Mouse (Mus musculus): Measurements from ENCODE around the gene Trpd52l3.
A peak's percentile ranks its signal among the peaks of the same experiment; 100 is the strongest.
"Not testable (repeated sequence)": the region's sequence is repeated elsewhere in the genome, so short reads cannot be mapped to it uniquely, and the experiment has no call there.

Trpd52l3 gene

GRCm38 (mm10) chr19:30003621-30004020 lies at the start of gene Trpd52l3:
Gene Trpd52l3 (plus strand): TSS chr19:30003790.
- DNase-seq (ENCODE audit: low read depth, low spot score), result no peak

- DNase-seq (ENCODE audit: low read depth, low spot score), result no peak
Measured at GRCm38 (mm10) chr19:29953833-29954232, 49.8 kb upstream of the Trpd52l3 start.

- DNase-seq (ENCODE audit: low read depth, low spot score), result no peak
Measured at GRCm38 (mm10) chr19:29955454-29955853, 48.1 kb upstream of the Trpd52l3 start.

- no peak for DNase-seq (ENCODE audit: low read depth, low spot score)
Measured at GRCm38 (mm10) chr19:29960906-29961305, 42.7 kb upstream of the Trpd52l3 start.

GRCm38 (mm10) chr19:29961842-29962241 lies 41.7 kb upstream of the Trpd52l3 start:
- no peak for DNase-seq (ENCODE audit: low read depth, low spot score)

GRCm38 (mm10) chr19:29963598-29964092 lies 39.9 kb upstream of the Trpd52l3 start:
- DNase-seq (ENCODE audit: low read depth, low spot score), result no peak

- DNase-seq (ENCODE audit: low read depth, low spot score), result no peak
Measured at GRCm38 (mm10) chr19:29967960-29968359, 35.6 kb upstream of the Trpd52l3 start.

GRCm38 (mm10) chr19:29973396-29973795 lies 30.2 kb upstream of the Trpd52l3 start:
- DNase-seq (ENCODE audit: low read depth, low spot score), result no peak

- DNase-seq (ENCODE audit: low read depth, low spot score), result peak; percentile 10
Measured at GRCm38 (mm10) chr19:29978847-29979246, 24.7 kb upstream of the Trpd52l3 start.

- DNase-seq (ENCODE audit: low read depth, low spot score), result peak; percentile 4
Measured at GRCm38 (mm10) chr19:29979452-29980089, 24.0 kb upstream of the Trpd52l3 start.

- DNase-seq (ENCODE audit: low read depth, low spot score), result peak; percentile 3
Measured at GRCm38 (mm10) chr19:29984208-29985005, 19.2 kb upstream of the Trpd52l3 start.

- no peak for DNase-seq (ENCODE audit: low read depth, low spot score)
Measured at GRCm38 (mm10) chr19:29986464-29987091, 17.0 kb upstream of the Trpd52l3 start.

GRCm38 (mm10) chr19:30000406-30001365 lies 2.9 kb upstream of the Trpd52l3 start:
- no peak for DNase-seq (ENCODE audit: low read depth, low spot score)

GRCm38 (mm10) chr19:30001550-30001949 lies 2.0 kb upstream of the Trpd52l3 start:
- DNase-seq (ENCODE audit: low read depth, low spot score), result no peak

GRCm38 (mm10) chr19:30006371-30006770 lies 2.8 kb downstream of the Trpd52l3 start:
- DNase-seq (ENCODE audit: low read depth, low spot score), result no peak

GRCm38 (mm10) chr19:30010520-30011296 lies 7.1 kb downstream of the Trpd52l3 start:
- no peak for DNase-seq (ENCODE audit: low read depth, low spot score)

- DNase-seq (ENCODE audit: low read depth, low spot score), result no peak
Measured at GRCm38 (mm10) chr19:30014331-30014730, 10.7 kb downstream of the Trpd52l3 start.

- DNase-seq (ENCODE audit: low read depth, low spot score), result no peak
Measured at GRCm38 (mm10) chr19:30016156-30016555, 12.6 kb downstream of the Trpd52l3 start.

- not testable (repeated sequence) for DNase-seq (ENCODE audit: low read depth, low spot score)
Measured at GRCm38 (mm10) chr19:30023419-30023818, 19.8 kb downstream of the Trpd52l3 start.

GRCm38 (mm10) chr19:30029002-30029710 lies 25.6 kb downstream of the Trpd52l3 start:
- DNase-seq (ENCODE audit: low read depth, low spot score), result no peak
